Mouse (Mus musculus): Measurements from ENCODE around the gene Wfdc6b. TPM values are rescaled to one million over a fixed set of nuclear protein-coding genes. Genes with fewer than 3 reads are reported as not detected.

Gene Wfdc6b
- 0.24 TPM in 1 of 2 replicates, not detected in the other for polyA plus RNA-seq (2012; rRNA removed; ENCODE audit: low replicate concordance)

DNA sequence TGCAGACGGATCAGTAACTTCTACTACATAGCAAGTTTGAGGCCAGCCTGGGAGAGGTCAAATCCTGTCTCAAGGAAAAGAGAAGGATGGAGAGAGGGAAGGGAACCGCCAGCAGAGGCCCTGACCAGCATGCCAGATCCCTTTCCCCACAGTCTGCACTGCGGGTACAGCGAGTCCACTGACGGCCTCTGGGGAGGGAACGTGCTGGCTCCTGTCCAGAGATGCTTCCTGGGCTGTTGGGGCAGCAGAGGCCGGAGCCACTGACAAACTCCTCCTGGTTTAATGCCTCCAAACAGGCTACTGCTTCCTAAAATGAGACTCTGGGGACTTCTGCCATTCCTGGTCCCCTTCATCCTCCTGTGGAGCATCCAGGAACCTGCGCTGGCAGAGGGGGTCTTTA, at the start of gene Wfdc6b, which contains the start of gene Wfdc8:
TSS of gene Wfdc6b (plus strand) at position 52 of the 400 bp plus-strand sequence.
TSS of gene Wfdc8 (minus strand) at position 156 of the 400 bp plus-strand sequence.

DNA sequence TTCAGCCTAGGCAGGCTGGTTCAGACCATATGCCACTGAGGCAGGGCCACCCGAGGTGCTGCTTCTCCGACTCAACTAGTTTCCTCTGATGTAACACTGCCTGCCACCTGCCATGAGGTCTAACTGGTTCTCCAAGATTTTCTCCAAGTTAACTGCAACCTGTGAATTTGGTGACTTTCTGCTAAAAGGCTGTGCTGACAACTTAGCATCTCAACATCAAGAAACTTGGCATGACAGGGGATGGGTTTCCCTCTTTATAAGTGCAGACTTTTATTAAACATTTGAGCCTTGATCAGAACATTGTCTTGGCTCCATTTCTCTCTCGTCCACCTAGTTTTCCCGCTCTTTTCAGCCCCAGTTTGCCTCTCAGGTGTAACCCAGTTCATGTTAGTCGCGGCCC, 40.0 kb upstream of the Wfdc6b start, which contains the start of gene Spint3:
TSS of gene Spint3 (minus strand) at position 101 of the 400 bp plus-strand sequence.

DNA sequence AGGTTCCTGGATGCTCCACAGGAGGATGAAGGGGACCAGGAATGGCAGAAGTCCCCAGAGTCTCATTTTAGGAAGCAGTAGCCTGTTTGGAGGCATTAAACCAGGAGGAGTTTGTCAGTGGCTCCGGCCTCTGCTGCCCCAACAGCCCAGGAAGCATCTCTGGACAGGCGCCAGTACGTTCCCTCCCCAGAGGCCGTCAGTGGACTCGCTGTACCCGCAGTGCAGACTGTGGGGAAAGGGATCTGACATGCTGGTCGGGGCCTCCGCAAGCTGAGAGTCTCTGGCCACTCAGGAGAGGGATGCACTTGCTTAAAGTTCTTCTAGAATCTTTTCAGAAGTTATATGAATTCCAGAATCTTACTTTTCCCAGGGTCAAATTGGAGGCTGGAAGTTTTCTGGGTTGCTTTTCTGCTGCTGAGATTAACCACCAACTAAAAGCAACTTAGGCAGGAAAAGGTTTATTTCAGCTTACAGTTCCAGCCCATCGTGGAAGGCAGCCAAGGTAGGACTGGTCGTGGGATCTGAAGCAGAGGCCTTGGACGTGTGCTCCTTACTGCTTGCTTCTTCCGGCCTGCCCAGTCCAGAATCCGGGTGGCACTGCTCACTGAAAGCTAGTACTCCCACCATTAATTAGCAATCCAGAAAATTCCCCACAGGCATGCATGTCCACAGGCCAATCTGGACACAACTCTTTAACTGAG, 28.1 kb upstream of the Wfdc6b start, which contains the start of gene Wfdc6a:
TSS of gene Wfdc6a (minus strand) at position 423 of the 701 bp plus-strand sequence.

DNA sequence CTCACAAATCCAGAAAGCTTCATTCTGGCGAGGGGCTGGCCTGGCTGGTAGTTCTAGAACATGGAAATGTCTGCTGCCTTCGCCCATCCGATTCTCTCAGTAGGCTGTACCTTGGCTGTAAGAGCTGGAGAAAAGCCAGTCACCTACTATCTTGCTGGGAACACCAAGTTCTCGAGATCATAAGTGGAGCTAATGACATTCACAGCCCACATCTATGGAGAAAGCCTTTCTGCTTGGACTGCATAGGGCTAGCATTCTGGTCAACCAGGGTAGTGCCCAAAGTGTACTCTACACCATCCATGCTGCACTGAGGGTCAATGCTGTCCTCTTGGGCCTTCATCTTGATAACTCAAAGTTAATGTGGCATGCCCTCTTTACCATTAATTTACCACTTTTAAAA, 19.8 kb upstream of the Wfdc6b start, which contains the start of gene Eppin:
TSS of gene Eppin (minus strand) at position 101 of the 400 bp plus-strand sequence.

DNA sequence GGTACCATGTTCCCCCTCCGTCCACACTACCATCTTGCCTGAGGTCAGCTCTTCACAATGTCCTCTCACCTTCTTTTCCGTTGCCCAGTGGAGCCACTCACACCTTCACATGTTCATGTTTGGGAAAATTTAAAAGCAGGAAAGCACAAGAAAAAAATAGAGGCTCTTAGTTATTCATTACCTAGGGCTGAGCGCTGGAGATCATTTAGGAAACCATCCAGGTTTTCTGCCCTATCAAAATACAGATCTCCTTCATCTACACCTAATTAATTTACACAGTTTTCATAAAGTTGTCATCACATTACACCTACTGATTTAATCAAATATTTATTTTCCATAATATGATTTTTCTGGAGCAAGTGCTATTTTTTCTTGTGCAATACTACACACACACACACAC, 25.4 kb downstream of the Wfdc6b start, which contains the start of gene Wfdc16:
TSS of gene Wfdc16 (minus strand) at position 101 of the 400 bp plus-strand sequence.

DNA sequence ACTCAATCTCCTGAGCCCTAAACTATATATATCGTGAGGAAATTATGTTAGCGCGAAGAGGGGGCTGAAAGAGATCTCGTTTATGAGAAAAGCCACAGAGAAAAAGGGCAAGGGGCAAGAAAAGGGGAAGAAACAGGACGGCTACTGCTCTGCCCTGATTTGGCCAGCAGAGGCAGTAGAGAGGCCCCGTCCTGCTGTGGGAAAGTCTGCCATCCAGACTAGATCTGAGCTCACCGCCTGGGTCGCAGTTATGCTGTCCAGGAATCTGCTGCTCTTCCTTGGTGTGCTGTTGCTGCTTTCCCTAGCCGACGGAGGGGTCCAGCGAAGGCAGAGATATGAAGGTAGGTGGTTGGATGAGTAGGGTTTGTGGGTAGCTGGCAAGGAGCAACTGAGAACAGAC, 42.5 kb downstream of the Wfdc6b start, which contains the start of gene Wfdc10:
TSS of gene Wfdc10 (plus strand) at position 189 of the 400 bp plus-strand sequence.

DNA sequence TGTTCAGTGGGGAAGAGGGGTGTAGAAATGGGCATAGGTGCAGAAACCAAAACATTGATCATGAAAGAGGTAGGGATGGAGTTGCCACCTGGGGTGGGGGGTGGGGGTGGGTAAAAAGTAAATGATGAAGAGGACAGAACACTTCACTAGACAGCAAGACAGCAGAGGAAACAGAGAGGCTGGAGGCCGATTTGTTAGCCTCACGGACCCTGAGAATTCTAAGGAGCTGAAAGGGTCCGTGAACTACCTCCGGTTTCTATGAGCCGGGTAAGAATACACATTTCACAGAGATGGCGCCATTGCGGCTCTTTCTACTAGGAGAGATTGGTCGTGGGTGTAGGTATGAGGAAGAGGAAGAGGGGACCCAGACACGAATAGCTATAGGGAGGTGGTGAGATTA, 43.2 kb downstream of the Wfdc6b start, which contains the start of gene Wfdc9:
TSS of gene Wfdc9 (minus strand) at position 101 of the 400 bp plus-strand sequence.

Other genes with a start within 250 kb of the Wfdc6b start
- gene Slpi, start 224.4 kb upstream of the Wfdc6b start, polyA plus RNA-seq (2012; rRNA removed; ENCODE audit: low replicate concordance): 12.5 and 17.4 TPM in 2 replicates
- not detected in 2 replicates for gene Rbpjl, start 210.4 kb upstream of the Wfdc6b start, polyA plus RNA-seq (2012; rRNA removed; ENCODE audit: low replicate concordance)
- gene Matn4, start 208.4 kb upstream of the Wfdc6b start, polyA plus RNA-seq (2012; rRNA removed; ENCODE audit: low replicate concordance): 0.42 and 1.4 TPM in 2 replicates
- gene Sdc4, start 169.6 kb upstream of the Wfdc6b start, polyA plus RNA-seq (2012; rRNA removed; ENCODE audit: low replicate concordance): 23.4 and 58.2 TPM in 2 replicates
- gene Sys1, start 156.6 kb upstream of the Wfdc6b start, polyA plus RNA-seq (2012; rRNA removed; ENCODE audit: low replicate concordance): 92.6 and 114 TPM in 2 replicates
- 9.2 and 40.8 TPM in 2 replicates for gene Gm20458, start 152.6 kb upstream of the Wfdc6b start, polyA plus RNA-seq (2012; rRNA removed; ENCODE audit: low replicate concordance)
- not detected in 2 replicates for gene Trp53tg5, start 139.8 kb upstream of the Wfdc6b start, polyA plus RNA-seq (2012; rRNA removed; ENCODE audit: low replicate concordance)
- gene Dbndd2, start 127.4 kb upstream of the Wfdc6b start, polyA plus RNA-seq (2012; rRNA removed; ENCODE audit: low replicate concordance): 55.8 and 81.1 TPM in 2 replicates
- 101 and 156 TPM in 2 replicates for gene Pigt, start 116.0 kb upstream of the Wfdc6b start, polyA plus RNA-seq (2012; rRNA removed; ENCODE audit: low replicate concordance)
- 0.20 and 463 TPM in 2 replicates for gene Wfdc2, start 51.1 kb upstream of the Wfdc6b start, polyA plus RNA-seq (2012; rRNA removed; ENCODE audit: low replicate concordance)
- gene Spint3, start 40.1 kb upstream of the Wfdc6b start, polyA plus RNA-seq (2012; rRNA removed; ENCODE audit: low replicate concordance): 0.57 TPM in 1 of 2 replicates, not detected in the other
- 0.18 TPM in 1 of 2 replicates, not detected in the other for gene Wfdc6a, start 28.1 kb upstream of the Wfdc6b start, polyA plus RNA-seq (2012; rRNA removed; ENCODE audit: low replicate concordance)
- gene Eppin, start 19.9 kb upstream of the Wfdc6b start, polyA plus RNA-seq (2012; rRNA removed; ENCODE audit: low replicate concordance): 0.98 TPM in 1 of 2 replicates, not detected in the other
- 0.62 TPM in 1 of 2 replicates, not detected in the other for gene Wfdc8, start 104 bp downstream of the Wfdc6b start, polyA plus RNA-seq (2012; rRNA removed; ENCODE audit: low replicate concordance)
- 0.76 TPM in 1 of 2 replicates, not detected in the other for gene Wfdc16, start 25.3 kb downstream of the Wfdc6b start, polyA plus RNA-seq (2012; rRNA removed; ENCODE audit: low replicate concordance)
- 1.4 and 18.5 TPM in 2 replicates for gene Wfdc10, start 42.5 kb downstream of the Wfdc6b start, polyA plus RNA-seq (2012; rRNA removed; ENCODE audit: low replicate concordance)
- gene Wfdc9, start 43.1 kb downstream of the Wfdc6b start, polyA plus RNA-seq (2012; rRNA removed; ENCODE audit: low replicate concordance): 0.30 TPM in 1 of 2 replicates, not detected in the other
- gene Wfdc11, start 60.6 kb downstream of the Wfdc6b start, polyA plus RNA-seq (2012; rRNA removed; ENCODE audit: low replicate concordance): not detected in 2 replicates
- 0.11 and 2.3 TPM in 2 replicates for gene Wfdc13, start 71.6 kb downstream of the Wfdc6b start, polyA plus RNA-seq (2012; rRNA removed; ENCODE audit: low replicate concordance)
- gene Spint4, start 85.0 kb downstream of the Wfdc6b start, polyA plus RNA-seq (2012; rRNA removed; ENCODE audit: low replicate concordance): not detected in 2 replicates
- not detected in 2 replicates for gene Spint5, start 101.8 kb downstream of the Wfdc6b start, polyA plus RNA-seq (2012; rRNA removed; ENCODE audit: low replicate concordance)
- gene Wfdc3, start 132.4 kb downstream of the Wfdc6b start, polyA plus RNA-seq (2012; rRNA removed; ENCODE audit: low replicate concordance): 0.32 and 2.2 TPM in 2 replicates
- 17.5 and 56.8 TPM in 2 replicates for gene Dnttip1, start 132.5 kb downstream of the Wfdc6b start, polyA plus RNA-seq (2012; rRNA removed; ENCODE audit: low replicate concordance)
- 17.6 and 48.9 TPM in 2 replicates for gene Ube2c, start 156.4 kb downstream of the Wfdc6b start, polyA plus RNA-seq (2012; rRNA removed; ENCODE audit: low replicate concordance)
- 1.2 and 1.9 TPM in 2 replicates for gene Tnnc2, start 166.4 kb downstream of the Wfdc6b start, polyA plus RNA-seq (2012; rRNA removed; ENCODE audit: low replicate concordance)
- 42.9 and 43.3 TPM in 2 replicates for gene Snx21, start 172.3 kb downstream of the Wfdc6b start, polyA plus RNA-seq (2012; rRNA removed; ENCODE audit: low replicate concordance)
- 34.8 and 35.5 TPM in 2 replicates for gene Acot8, start 191.4 kb downstream of the Wfdc6b start, polyA plus RNA-seq (2012; rRNA removed; ENCODE audit: low replicate concordance)
- gene Zswim3, start 191.6 kb downstream of the Wfdc6b start, polyA plus RNA-seq (2012; rRNA removed; ENCODE audit: low replicate concordance): 3.8 and 4.6 TPM in 2 replicates
- gene Zswim1, start 209.2 kb downstream of the Wfdc6b start, polyA plus RNA-seq (2012; rRNA removed; ENCODE audit: low replicate concordance): 10.9 and 14.6 TPM in 2 replicates
- 0.16 and 0.33 TPM in 2 replicates for gene Spata25, start 215.0 kb downstream of the Wfdc6b start, polyA plus RNA-seq (2012; rRNA removed; ENCODE audit: low replicate concordance)
- 400 and 457 TPM in 2 replicates for gene Ctsa, start 219.4 kb downstream of the Wfdc6b start, polyA plus RNA-seq (2012; rRNA removed; ENCODE audit: low replicate concordance)
- 11.6 and 15.4 TPM in 2 replicates for gene Neurl2, start 219.9 kb downstream of the Wfdc6b start, polyA plus RNA-seq (2012; rRNA removed; ENCODE audit: low replicate concordance)
- gene Pltp, start 244.2 kb downstream of the Wfdc6b start, polyA plus RNA-seq (2012; rRNA removed; ENCODE audit: low replicate concordance): 463 and 530 TPM in 2 replicates

Measured in subcutaneous adipose tissue, adult 2 months (tissue).